Comparison of ENCODE assay signal across 8 mouse cellular contexts in the genomic region with DNA sequence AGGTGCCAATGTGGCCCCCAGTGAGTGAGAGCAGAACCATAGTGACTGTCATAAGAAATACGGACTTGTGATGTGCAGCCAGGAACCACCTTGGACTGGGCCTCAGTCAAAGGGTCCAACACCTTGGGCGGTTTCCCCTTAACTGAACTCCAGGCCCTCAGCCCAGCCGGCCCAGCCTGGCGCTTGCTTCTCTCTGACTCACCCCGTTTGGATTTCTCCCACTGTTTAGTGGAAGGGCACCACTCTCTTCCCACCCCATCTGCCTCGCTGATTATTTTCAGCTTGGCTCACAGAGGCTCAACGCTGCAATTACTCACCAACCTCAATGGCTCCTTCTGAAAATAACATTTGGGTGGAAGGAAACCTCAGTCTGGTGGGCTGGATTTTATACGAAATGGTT. TPM values are rescaled to one million over a fixed set of nuclear protein-coding genes. Genes with fewer than 3 reads are reported as not detected.
DNase-seq lines count a peak whose midpoint lies in the region.

No protein-coding gene starts in this region.

- peak; percentile 31 for DNase-seq in adrenal gland, postnatal 14 days
- no peak for DNase-seq in adrenal gland, postnatal 4 days (ENCODE audit: low spot score in 2 of 2)
- peak; percentile 47 for DNase-seq in lung, postnatal 10 days
- DNase-seq in lung, adult 18-20 months: no peak
- peak; percentile 63 to 72 for DNase-seq in layer of hippocampus, adult 18-20 months (ENCODE audit: low spot score in 2 of 2)
- DNase-seq in skeletal muscle tissue, adult 2 months (ENCODE audit: low read depth, low spot score): peak; percentile 14
- DNase-seq in testis, postnatal 10 days (ENCODE audit: low spot score): no peak
- no peak for DNase-seq in cerebellum, postnatal 36 days

RNA-seq across cellular contexts. Expression of a gene that starts 27.9 kb away (rescaled TPM):
- 11.7 and 12.6 TPM in 2 replicates for total RNA-seq in adrenal gland, postnatal 14 days (2021)
- 10 to 100 TPM; 20.0 to 22.7 TPM for total RNA-seq in adrenal gland, postnatal 4 days (2021)
- 1 to 10 TPM; 2.5 to 3.7 TPM for total RNA-seq in layer of hippocampus, adult 18-20 months (2021)

RNA-seq across cellular contexts. Expression of a gene that starts 40.7 kb away (rescaled TPM):
- total RNA-seq in adrenal gland, postnatal 14 days (2021): 68.1 and 82.3 TPM in 2 replicates
- 100 to 1,000 TPM; 108 to 115 TPM for total RNA-seq in adrenal gland, postnatal 4 days (2021)
- total RNA-seq in layer of hippocampus, adult 18-20 months (2021): 100 to 1,000 TPM; 145 to 150 TPM

Comparison
In these comparisons a context has a peak if more than half of its experiments do, and no peak if none do; other contexts are left out.
1. DNase-seq: peak in adrenal gland, postnatal 14 days (single experiment), lung, postnatal 10 days (single experiment), layer of hippocampus, adult 18-20 months (2 of 2) and skeletal muscle tissue, adult 2 months (single experiment); none in adrenal gland, postnatal 4 days (0 of 2), lung, adult 18-20 months (0 of 2), testis, postnatal 10 days (single experiment) and cerebellum, postnatal 36 days (0 of 2).